Mouse (Mus musculus): ENCODE data around the gene Krt71. TPM values are rescaled to one million over a fixed set of nuclear protein-coding genes. Genes with fewer than 3 reads are reported as not detected.
"Not testable (repeated sequence)": the region's sequence is repeated elsewhere in the genome, so short reads cannot be mapped to it uniquely, and the experiment has no call there.

The Krt71 gene
- polyA plus RNA-seq, 1 experiment from 2014 or later = not detected

DNA sequence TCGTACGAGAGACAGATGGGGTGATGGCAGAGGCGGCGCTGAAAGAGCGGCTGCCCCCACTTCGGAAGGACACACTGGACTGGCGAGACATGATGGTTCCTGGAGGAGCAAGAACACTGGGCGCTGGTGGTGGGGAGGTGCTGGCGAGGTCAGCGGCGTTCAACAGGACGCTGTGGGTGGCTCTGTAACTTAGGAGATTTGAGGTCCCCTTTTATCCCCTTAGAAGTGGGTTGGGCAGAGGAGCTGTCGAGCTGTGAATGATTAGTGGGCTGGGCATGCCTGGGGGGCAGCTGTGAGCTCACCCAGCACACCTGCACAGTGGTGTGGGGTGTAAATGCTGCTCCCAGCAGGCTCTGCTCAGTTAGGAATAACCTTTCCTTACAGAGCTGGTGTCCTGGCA, 30.2 kb downstream of the Krt71 start, which contains the start of gene Krt5:
TSS of gene Krt5 (minus strand) at position 179 of the 400 bp plus-strand sequence.
- no peaks in the 10 kb centered on the region for H3K27me3 ChIP-seq (replicated peaks)
- H3K4me1 ChIP-seq = peaks cover under 1% of the 10 kb centered on the region; the same call in 1 of the 2 replicates
- no peaks in the 10 kb centered on the region for H3K36me3 ChIP-seq
- no peak; the same call in 1 of the 2 replicates for ATAC-seq (ENCODE audit: insufficient read depth, low FRiP score, low read depth)
- peak within 1 kb of the TSS; percentile 63 for H3K27ac ChIP-seq
- H3K4me2 ChIP-seq = no peak within 1 kb of the TSS
- H3K9ac ChIP-seq = no peak within 1 kb of the TSS
- peak within 1 kb of the TSS; percentile 28 for H3K4me3 ChIP-seq (replicated peaks)
- WGBS = 57% methylated on average over 13 of the region's 13 CpGs
- no peaks in the 10 kb centered on the region for H3K9me3 ChIP-seq

- no peak overlapping the region for H3K9ac ChIP-seq
- H3K27ac ChIP-seq = no peak overlapping the region
- no peaks in the 10 kb centered on the region for H3K4me1 ChIP-seq
- no peak overlapping the region for H3K4me2 ChIP-seq
- no peaks in the 10 kb centered on the region for H3K9me3 ChIP-seq
- WGBS = 65% methylated on average over 11 of the region's 11 CpGs
- no peak for ATAC-seq (ENCODE audit: insufficient read depth, low FRiP score, low read depth)
- no peak overlapping the region for H3K4me3 ChIP-seq (replicated peaks)
- no peaks in the 10 kb centered on the region for H3K27me3 ChIP-seq (replicated peaks)
- H3K36me3 ChIP-seq = no peaks in the 10 kb centered on the region
Observed at GRCm38 (mm10) chr15:101708683-101709082, 34.2 kb downstream of the Krt71 start.

DNA sequence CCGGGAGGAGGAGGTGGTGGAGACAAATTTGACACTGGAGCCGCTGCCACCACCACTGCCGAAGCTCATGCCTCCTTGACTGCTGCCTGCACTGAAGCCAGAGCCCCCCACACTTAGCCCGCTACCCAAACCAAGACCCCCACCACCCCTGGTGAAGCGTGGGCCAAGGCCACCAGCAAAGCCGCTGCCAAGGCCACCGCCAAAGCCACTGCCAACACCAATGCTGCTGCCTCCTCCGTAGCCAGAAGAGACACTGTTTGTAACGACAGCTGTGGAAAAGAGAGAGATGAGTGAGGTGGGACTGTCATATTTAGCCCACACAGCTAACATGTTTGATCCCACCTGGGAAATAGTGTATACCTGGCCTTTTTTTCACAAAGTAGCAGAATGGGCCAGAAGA, 35.5 kb downstream of the Krt71 start:
- H3K4me2 ChIP-seq = no peak overlapping the region
- no peak overlapping the region for H3K9ac ChIP-seq
- no peaks in the 10 kb centered on the region for H3K9me3 ChIP-seq
- no peak overlapping the region for H3K27ac ChIP-seq
- H3K4me3 ChIP-seq (replicated peaks) = no peak overlapping the region
- H3K27me3 ChIP-seq (replicated peaks) = no peaks in the 10 kb centered on the region
- H3K36me3 ChIP-seq = no peaks in the 10 kb centered on the region
- no peaks in the 10 kb centered on the region for H3K4me1 ChIP-seq
- ATAC-seq (ENCODE audit: insufficient read depth, low FRiP score, low read depth) = no peak
- 77% methylated on average over 9 of the region's 9 CpGs for WGBS

DNA sequence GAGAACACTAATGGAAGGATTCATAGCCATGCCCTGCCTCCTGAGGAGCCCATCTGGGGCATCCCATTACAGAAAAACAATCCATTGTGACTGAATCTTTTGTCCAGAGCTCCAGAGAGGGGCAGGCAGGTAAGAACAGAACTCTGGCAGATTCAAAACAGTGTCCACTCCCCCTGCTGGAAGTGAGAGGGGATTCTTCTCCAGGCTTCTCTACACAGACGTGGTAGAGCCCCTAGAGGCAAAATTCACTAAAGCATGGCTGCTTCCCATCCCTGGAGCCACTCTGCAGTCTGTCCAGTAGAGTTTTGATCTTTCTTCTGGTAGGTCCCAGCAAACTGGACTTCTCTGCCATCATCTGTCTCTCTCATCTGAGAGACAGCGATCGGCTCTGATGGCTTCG, 38.8 kb downstream of the Krt71 start:
- Histone ChIP-seq H3K9ac (no peak overlapping the region), H3K9me3 (no peaks in the 10 kb centered on the region), H3K4me1 (no peaks in the 10 kb centered on the region), H3K4me3 (replicated peaks) (no peak overlapping the region), H3K36me3 (no peaks in the 10 kb centered on the region), H3K27me3 (replicated peaks) (no peaks in the 10 kb centered on the region), H3K27ac (no peak overlapping the region), H3K4me2 (no peak overlapping the region)
- ATAC-seq (ENCODE audit: insufficient read depth, low FRiP score, low read depth) = no peak
- WGBS = 75% methylated on average over 4 of the region's 4 CpGs

DNA sequence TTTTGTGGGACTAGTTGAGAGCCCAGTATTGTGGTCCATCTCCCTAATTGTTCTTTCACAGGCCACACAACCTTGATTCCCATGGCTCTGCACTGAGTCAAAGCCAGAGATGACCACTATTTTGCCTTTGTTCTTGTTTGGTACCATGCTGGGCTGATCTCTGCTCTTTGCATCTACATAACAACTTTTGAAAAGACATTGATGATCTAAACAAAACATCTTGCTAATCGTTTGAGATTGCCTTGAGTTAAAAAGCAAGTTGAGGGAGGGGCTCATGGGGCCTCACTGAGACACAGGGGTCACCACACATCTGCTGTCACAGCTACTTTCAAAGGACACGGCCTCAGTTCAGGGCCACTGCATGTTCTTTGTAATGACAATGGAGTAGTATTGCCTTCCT, 40.5 kb downstream of the Krt71 start:
- Histone ChIP-seq H3K4me2 (no peak overlapping the region), H3K9ac (no peak overlapping the region), H3K4me3 (replicated peaks) (no peak overlapping the region), H3K36me3 (no peaks in the 10 kb centered on the region), H3K27ac (no peak overlapping the region), H3K9me3 (no peaks in the 10 kb centered on the region), H3K27me3 (replicated peaks) (no peaks in the 10 kb centered on the region), H3K4me1 (no peaks in the 10 kb centered on the region)
- no peak for ATAC-seq (ENCODE audit: insufficient read depth, low FRiP score, low read depth)
- 41% methylated on average over 2 of the region's 2 CpGs for WGBS

DNA sequence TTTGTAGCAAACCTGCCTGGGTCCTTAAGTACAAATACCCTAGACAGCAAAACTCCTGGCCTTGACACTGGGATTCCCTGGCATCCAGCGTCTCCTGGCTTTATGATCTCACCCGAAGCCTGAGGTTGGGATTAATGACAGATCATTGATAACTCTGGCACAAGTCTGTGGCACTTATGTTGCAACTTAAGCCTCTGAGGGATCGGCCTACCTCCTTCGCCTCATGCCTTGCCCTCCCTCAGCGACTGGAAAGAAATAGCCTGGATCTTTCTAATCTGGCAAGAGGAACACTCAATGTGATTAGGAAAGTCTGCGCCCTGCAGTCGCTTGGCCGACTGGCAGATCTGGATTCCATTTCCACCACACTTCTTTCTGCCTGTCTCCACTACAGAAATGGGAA, 43.0 kb downstream of the Krt71 start:
- WGBS = 78% methylated on average over 8 of the region's 8 CpGs
- H3K4me2 ChIP-seq = no peak overlapping the region
- H3K9ac ChIP-seq = no peak overlapping the region
- no peaks in the 10 kb centered on the region for H3K27me3 ChIP-seq (replicated peaks)
- ATAC-seq (ENCODE audit: insufficient read depth, low FRiP score, low read depth) = no peak
- H3K27ac ChIP-seq = no peak overlapping the region
- H3K9me3 ChIP-seq = no peaks in the 10 kb centered on the region
- H3K36me3 ChIP-seq = no peaks in the 10 kb centered on the region
- H3K4me3 ChIP-seq (replicated peaks) = no peak overlapping the region
- no peaks in the 10 kb centered on the region for H3K4me1 ChIP-seq

DNA sequence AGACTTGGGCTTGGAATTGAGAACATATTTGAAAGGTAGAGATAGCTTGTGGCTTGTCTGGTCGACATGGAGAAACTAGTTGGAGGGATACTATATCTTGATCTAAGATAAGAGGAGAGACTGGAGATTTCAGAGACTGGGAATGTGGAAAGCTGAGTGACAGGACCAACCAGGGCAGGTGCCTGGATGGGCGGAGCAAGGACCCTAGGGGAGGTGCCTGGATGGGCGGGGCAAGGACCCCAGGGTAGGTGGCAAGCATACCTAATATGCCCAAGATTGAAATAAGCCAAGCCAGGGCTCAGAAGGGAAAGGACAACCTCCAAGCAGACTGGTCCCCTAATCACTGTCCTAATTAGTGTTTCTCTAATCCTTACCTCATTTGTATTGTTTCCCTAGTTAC, 43.7 kb downstream of the Krt71 start:
- Histone ChIP-seq H3K36me3 (no peaks in the 10 kb centered on the region), H3K27me3 (replicated peaks) (no peaks in the 10 kb centered on the region), H3K4me2 (no peak overlapping the region), H3K4me1 (no peaks in the 10 kb centered on the region), H3K9ac (no peak overlapping the region), H3K9me3 (no peaks in the 10 kb centered on the region), H3K4me3 (replicated peaks) (no peak overlapping the region), H3K27ac (no peak overlapping the region)
- no peak for ATAC-seq (ENCODE audit: insufficient read depth, low FRiP score, low read depth)
- 51% methylated on average over 3 of the region's 3 CpGs for WGBS

- no peak overlapping the region for H3K27ac ChIP-seq
- ATAC-seq (ENCODE audit: insufficient read depth, low FRiP score, low read depth) = no peak
- H3K4me1 ChIP-seq = no peaks in the 10 kb centered on the region
- no peaks in the 10 kb centered on the region for H3K9me3 ChIP-seq
- H3K9ac ChIP-seq = no peak overlapping the region
- H3K27me3 ChIP-seq (replicated peaks) = no peaks in the 10 kb centered on the region
- no peak overlapping the region for H3K4me3 ChIP-seq (replicated peaks)
- no peaks in the 10 kb centered on the region for H3K36me3 ChIP-seq
- WGBS = 63% methylated on average over 8 of the region's 8 CpGs
- no peak overlapping the region for H3K4me2 ChIP-seq
Observed at GRCm38 (mm10) chr15:101697326-101698188, 45.4 kb downstream of the Krt71 start.

DNA sequence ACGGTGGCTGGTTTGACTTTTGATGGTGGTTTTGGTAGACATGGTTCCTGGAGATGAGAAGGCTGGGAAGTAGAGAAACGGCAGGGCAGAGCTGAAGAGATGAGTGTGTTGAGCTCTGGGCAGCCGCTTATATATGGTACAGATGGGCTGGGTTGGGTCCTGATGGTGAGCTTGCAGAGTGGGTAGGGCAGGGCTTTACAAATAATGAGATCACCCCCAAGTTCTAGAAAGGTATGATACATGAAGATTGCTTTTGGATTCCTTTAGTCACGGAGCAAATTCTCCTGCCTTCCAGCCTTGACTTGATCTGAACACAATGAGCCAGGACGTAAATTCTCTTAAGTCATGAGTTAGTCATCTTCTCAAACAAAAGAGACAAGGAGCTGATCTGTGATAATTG, 48.7 kb downstream of the Krt71 start, which contains the start of gene Krt6a:
TSS of gene Krt6a (minus strand) at position 101 of the 400 bp plus-strand sequence.
- Histone ChIP-seq H3K4me3 (replicated peaks) (no peak within 1 kb of the TSS), H3K4me2 (no peak within 1 kb of the TSS), H3K4me1 (no peaks in the 10 kb centered on the region), H3K27ac (no peak within 1 kb of the TSS), H3K36me3 (no peaks in the 10 kb centered on the region), H3K9me3 (no peaks in the 10 kb centered on the region), H3K27me3 (replicated peaks) (no peaks in the 10 kb centered on the region), H3K9ac (no peak within 1 kb of the TSS)
- WGBS = 78% methylated on average over 5 of the region's 5 CpGs
- no peak for ATAC-seq (ENCODE audit: insufficient read depth, low FRiP score, low read depth)

DNA sequence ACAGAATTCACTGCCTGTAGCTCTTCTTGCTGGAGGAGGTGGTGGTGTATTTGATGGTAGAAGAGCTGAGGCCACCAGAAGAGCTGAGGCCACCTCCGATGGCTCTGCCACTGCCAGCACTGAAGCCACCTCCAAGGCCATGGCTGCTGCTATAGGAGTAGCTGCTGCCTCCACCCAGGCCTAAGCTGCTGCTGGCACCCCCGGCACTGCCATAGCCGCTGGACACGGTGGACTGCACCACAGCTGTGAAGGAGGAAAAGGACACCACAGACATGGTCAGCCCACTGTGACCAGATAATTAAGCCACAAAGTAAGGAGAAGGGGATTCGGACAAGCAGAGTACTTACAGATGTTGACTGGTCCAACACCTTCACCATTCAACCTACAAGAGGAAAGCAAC, 52.4 kb downstream of the Krt71 start:
- not testable (repeated sequence) for H3K4me2 ChIP-seq; H3K4me1 ChIP-seq; H3K27me3 ChIP-seq (replicated peaks); H3K36me3 ChIP-seq; H3K27ac ChIP-seq; ATAC-seq (ENCODE audit: insufficient read depth, low FRiP score, low read depth); H3K4me3 ChIP-seq (replicated peaks); H3K9ac ChIP-seq; H3K9me3 ChIP-seq
- 94% methylated on average over 5 of the region's 5 CpGs for WGBS

DNA sequence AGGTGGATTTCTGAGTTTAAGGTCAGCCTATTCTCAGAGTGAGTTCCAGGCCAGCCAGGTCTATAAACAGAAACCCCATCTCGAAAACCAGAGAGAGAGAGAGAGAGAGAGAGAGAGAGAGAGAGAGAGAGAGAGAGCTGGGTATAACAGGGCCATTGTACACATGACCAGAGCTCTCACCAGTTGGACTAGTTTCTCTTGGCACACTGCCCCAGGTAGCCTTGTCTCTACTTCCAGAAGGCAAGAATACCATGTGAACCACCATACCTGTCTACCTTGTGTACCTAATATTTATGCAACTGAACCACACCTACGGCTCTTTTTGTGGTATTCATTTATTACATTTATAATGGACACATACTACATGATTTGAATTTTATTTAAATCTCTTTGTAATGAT, 54.7 kb downstream of the Krt71 start:
- H3K9ac ChIP-seq = no peak overlapping the region
- H3K4me2 ChIP-seq = no peak overlapping the region
- no peaks in the 10 kb centered on the region for H3K4me1 ChIP-seq
- no peaks in the 10 kb centered on the region for H3K9me3 ChIP-seq
- H3K4me3 ChIP-seq (replicated peaks) = no peak overlapping the region
- H3K36me3 ChIP-seq = no peaks in the 10 kb centered on the region
- H3K27ac ChIP-seq = no peak overlapping the region
- no peaks in the 10 kb centered on the region for H3K27me3 ChIP-seq (replicated peaks)
- WGBS = 63% methylated on average over 2 of the region's 2 CpGs
- ATAC-seq (ENCODE audit: insufficient read depth, low FRiP score, low read depth) = no peak

Measured in stomach, embryonic 15.5 days (tissue).